Mouse (Mus musculus) G1E (cell line): ENCODE results near the gene Orai1.

ENCODE experiments used
- CTCF ChIP-seq: IDR thresholded peaks from 2 replicates; pipeline ENCODE4 v1.5.1; 2012; ENCODE audit warnings: low read depth, low read length, inconsistent platforms, mixed read lengths
- GATA1 ChIP-seq: IDR thresholded peaks from 2 replicates; pipeline ENCODE4 v1.6.1; 2012; ENCODE audit warnings: borderline replicate concordance, low read length, inconsistent platforms, mixed read lengths
- POLR2AphosphoS5 ChIP-seq: IDR thresholded peaks from 2 replicates; pipeline ENCODE4 v1.6.1; 2012; ENCODE audit warnings: low read depth, low read length, inconsistent platforms; ENCODE audit not compliant: insufficient replicate concordance

GRCm38 (mm10) chr5:123051736-123052135, 36.9 kb downstream of the Orai1 start:
- no peak for TF ChIP-seq CTCF
- TF ChIP-seq GATA1 = no peak
- no peak for TF ChIP-seq POLR2AphosphoS5
